Mouse (Mus musculus) heart, embryonic 10.5 days (tissue): Measurements from ENCODE around the gene Zic1. TPM values are rescaled to one million over a fixed set of nuclear protein-coding genes. Genes with fewer than 3 reads are reported as not detected.

ENCODE experiments used
- DNase-seq: peaks from one replicate; pipeline ENCODE4 v3.0.0-alpha.2; 2017; ENCODE audit warnings: low spot score
- H3K27ac ChIP-seq: fragments of 300-500 bp; sonication (generic); 2 replicates; pipeline ENCODE4 v1.5.1; 2016; ENCODE audit warnings: mild to moderate bottlenecking
- H3K27me3 ChIP-seq: fragments of 300-500 bp; sonication (generic); 2 replicates; pipeline ENCODE4 v1.6.1; 2016; ENCODE audit warnings: mild to moderate bottlenecking; ENCODE audit not compliant: poor library complexity, insufficient read depth, severe bottlenecking
- H3K36me3 ChIP-seq: fragments of 300-500 bp; sonication (generic); 2 replicates; pipeline ENCODE4 v1.6.1; 2016; ENCODE audit warnings: mild to moderate bottlenecking, moderate library complexity
- H3K4me1 ChIP-seq: fragments of 300-500 bp; sonication (generic); 2 replicates; pipeline ENCODE4 v1.6.1; 2016; ENCODE audit warnings: mild to moderate bottlenecking
- H3K4me3 ChIP-seq: fragments of 300-500 bp; sonication (generic); 2 replicates; pipeline ENCODE4 v1.5.1; 2016; ENCODE audit warnings: mild to moderate bottlenecking, moderate library complexity
- H3K9me3 ChIP-seq: fragments of 300-500 bp; sonication (generic); 2 replicates; pipeline ENCODE4 v1.6.1; 2016; ENCODE audit warnings: mild to moderate bottlenecking, moderate library complexity
- WGBS: fragments of 180-500 bp; shearing (Covaris S2); methylation state at CpG from one replicate; pipeline ENCODE4 v1.1.7; 2016; 5-methylcytosine and 5-hydroxymethylcytosine counted together
- polyA plus RNA-seq: library from polyadenylated mRNA; unstranded; fragments of >200 nt; fragmentation: Nextera tagmentation; extraction: Ambion mirVana; gene quantifications from 2 replicates; pipeline ENCODE4 v1.2.1, GENCODE M21; 2016

Zic1 gene
- polyA plus RNA-seq, 1 experiment from 2014 or later = not detected

DNA sequence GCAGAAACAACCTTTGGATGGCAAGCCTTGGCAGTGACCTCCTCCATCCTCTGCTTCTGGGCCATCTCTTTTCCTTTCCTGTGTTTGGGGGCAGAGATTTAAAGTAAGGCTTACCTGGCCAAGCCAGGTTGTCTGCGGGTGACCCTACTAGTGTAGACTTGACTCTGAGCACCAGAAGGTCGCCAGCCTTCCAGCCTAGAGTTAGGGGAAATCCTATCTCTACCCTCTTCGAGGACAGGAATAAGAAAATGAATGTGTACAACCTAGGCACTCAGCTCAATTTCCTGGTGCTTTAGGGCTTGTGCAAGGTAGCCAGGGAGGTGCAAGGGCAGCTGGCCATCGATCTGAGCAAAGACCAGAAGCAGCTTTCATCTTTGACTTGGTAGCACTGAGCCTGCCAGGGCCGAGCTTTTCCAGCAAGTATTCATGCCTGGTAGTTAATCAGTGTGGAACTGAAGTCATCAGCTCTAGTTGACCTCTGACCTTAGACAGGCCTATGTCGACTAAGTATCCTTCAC, 4.6 kb upstream of the Zic1 start:
- H3K9me3 ChIP-seq = no peaks in the 10 kb centered on the region
- H3K4me3 ChIP-seq = no peak overlapping the region
- H3K27ac ChIP-seq = no peak overlapping the region
- DNase-seq = no peak
- H3K27me3 ChIP-seq = peaks cover 97% of the 10 kb centered on the region
- H3K4me1 ChIP-seq = peaks cover 4% of the 10 kb centered on the region; the same call in 1 of the 2 replicates
- 13% methylated on average over 6 of the region's 6 CpGs for WGBS
- no peaks in the 10 kb centered on the region for H3K36me3 ChIP-seq

DNA sequence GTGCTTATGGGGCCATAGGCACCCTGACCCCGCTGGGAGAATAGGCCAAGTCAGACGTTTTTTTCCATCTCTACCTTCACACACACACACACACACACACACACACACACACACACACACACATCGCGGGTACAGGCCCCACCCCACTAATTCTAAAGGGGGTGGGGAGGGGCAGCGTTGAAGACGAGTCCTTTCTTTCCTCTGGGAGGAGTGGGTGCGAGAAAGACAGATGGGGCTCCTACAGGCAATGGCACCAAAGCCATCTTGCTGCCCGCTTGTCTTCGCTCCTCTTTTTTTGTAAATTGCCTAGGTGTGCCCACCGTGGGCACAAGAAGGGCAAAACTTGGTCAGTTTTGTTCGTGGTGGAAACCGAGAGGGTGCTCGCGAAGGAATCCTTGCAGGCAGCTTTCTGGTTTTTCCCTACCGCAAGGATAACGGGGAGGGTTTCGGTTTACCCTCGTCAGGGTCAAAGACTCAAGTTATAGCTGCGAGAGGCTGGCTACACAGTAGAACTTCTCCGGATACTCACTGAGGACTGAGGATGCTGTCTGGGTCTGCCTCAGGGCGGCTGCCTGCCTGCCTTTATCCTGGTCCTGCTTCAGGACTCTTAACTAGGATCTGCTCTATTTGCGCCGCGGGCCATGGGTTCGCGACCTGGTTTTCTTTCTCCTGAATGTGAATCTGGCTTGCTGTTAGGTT, 3.8 kb upstream of the Zic1 start:
- no peak overlapping the region for H3K27ac ChIP-seq
- peaks cover 97% of the 10 kb centered on the region for H3K27me3 ChIP-seq
- H3K4me1 ChIP-seq = peaks cover 12% of the 10 kb centered on the region
- 2% methylated on average over 26 of the region's 26 CpGs for WGBS
- H3K36me3 ChIP-seq = no peaks in the 10 kb centered on the region
- H3K9me3 ChIP-seq = no peaks in the 10 kb centered on the region
- DNase-seq = peak; percentile 75
- no peak overlapping the region for H3K4me3 ChIP-seq

DNA sequence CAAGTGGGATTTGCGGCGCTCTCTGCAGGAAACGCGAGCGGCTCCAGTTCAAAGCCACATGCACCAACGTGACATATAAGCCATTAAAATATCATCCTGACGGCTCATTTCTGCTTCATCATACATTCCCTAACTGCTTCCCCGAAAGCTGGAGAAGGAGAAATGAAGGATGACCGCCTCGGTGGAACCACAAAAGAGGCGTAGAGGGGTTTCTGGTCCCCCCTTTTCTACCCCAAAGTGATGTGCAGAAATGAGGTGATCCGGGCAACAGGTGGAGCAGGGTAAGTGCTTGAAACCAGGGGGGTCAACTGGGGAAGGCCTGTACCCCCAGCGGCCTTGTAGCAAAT, 3.3 kb upstream of the Zic1 start:
- no peak overlapping the region for H3K4me3 ChIP-seq

DNA sequence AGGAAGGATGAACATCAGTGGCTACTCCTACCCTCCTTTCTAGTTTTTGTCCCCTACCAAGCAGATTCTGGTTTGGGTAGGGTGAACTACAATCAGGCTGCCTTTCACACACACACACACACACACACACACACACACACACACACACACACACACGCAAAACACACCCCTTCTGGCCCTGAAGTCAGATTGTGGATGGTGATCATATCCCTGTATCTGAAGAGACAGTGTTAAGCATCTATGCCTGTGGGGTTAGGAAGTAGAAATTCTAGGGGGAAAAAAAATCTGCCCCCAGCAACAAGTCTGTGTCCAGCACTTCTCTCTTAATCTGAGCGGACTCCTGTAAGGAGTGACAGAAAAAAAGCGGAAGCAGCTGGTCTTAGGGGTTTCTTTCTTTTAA, 2.5 kb upstream of the Zic1 start:
- peaks cover 15% of the 10 kb centered on the region for H3K4me1 ChIP-seq
- H3K27me3 ChIP-seq = peaks cover 97% of the 10 kb centered on the region
- H3K36me3 ChIP-seq = no peaks in the 10 kb centered on the region
- H3K9me3 ChIP-seq = no peaks in the 10 kb centered on the region
- DNase-seq = peak; percentile 54
- H3K4me3 ChIP-seq = no peak overlapping the region
- WGBS = 1% methylated on average over 3 of the region's 3 CpGs
- no peak overlapping the region for H3K27ac ChIP-seq

More for the DNA sequence above, 3.3 kb upstream of the Zic1 start:
- Histone ChIP-seq H3K4me1 (peaks cover 15% of the 10 kb centered on the region), H3K36me3 (no peaks in the 10 kb centered on the region), H3K27ac (no peak overlapping the region), H3K27me3 (peaks cover 97% of the 10 kb centered on the region), H3K9me3 (no peaks in the 10 kb centered on the region)
- WGBS = 5% methylated on average over 13 of the region's 13 CpGs
- DNase-seq = no peak

DNA sequence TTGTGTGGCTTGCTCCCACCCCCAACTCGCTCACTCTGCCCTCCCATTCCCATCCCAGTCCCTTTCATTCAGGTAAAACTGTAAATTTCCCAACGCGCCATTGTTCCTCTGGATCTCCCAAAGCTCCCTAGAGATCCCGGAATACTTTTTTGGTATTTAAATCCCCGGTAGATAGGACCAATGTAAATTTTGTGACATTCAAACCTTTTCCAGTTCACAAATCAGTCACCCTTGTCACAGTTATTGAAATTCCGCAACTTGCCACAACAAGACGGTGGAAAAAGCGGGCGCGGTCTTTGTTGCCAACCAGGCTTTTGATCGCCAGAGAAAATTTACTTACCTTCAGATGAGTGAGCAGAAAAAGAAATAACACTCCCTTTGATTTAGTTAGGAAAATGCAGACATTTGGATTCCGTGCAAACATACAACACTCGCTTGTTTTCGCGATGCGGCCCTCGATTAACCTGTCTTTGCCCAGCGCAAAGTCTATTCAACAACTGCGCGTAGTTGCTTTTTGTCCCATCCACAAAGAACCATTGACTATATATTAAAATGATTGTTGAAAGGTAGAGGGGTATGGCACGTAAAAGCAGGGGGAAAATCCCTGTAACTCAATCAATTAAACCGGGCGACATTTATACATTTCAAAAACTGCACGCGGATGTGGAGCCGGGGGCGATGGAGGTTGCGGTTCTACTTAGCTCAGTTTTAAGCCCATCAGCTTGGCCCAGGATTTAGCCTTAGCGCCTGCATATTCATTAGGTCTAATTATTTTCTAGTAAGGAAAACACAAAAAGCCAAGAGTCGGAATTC, 1.6 kb upstream of the Zic1 start:
- Histone ChIP-seq H3K27me3 (peaks cover 97% of the 10 kb centered on the region), H3K27ac (no peak overlapping the region), H3K4me1 (peaks cover 16% of the 10 kb centered on the region), H3K4me3 (no peak overlapping the region), H3K9me3 (no peaks in the 10 kb centered on the region), H3K36me3 (no peaks in the 10 kb centered on the region)
- 2% methylated on average over 30 of the region's 30 CpGs for WGBS
- DNase-seq = peak; percentile 66

DNA sequence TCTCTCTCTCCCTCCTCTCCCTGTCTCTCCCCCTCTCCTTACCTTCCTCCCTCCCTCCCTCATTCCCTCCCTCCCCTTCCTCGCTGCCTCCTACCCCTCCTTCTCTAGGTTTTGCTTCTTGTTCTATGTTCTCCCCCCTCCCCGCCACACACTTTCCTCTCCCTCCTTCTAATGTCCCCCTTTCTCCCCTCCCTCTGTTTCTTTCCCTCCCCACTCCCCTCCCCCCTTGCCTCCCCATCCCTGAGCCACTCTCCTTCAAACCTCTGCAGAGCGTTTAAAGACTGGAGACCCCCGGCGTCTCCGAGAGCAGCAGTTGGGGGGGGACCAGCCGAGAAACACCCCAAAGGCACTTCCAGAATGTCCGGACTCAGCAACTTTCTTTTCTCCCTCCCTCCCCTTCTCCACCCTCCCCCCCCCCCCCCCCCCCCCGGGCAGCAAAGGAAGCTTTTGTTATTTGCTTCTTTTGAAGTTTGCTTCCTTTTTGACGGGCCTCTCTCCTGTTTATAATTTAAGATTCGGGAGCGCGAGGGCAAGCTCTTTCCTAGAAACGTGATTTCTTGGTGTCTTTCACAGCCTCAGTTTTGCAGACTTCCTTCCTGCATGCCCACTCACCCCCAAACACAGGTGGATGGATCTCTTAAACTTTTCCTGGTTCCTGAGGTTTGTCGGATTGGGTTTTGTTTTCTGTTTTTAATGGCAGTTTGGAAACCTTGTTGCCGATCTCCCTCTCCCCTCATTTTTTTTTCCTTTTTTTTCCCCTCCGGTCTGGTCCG, 802 bp upstream of the Zic1 start:
- WGBS = 1% methylated on average over 16 of the region's 18 CpGs
- peak; percentile 67 for DNase-seq
- H3K4me3 ChIP-seq = no peak overlapping the region

DNA sequence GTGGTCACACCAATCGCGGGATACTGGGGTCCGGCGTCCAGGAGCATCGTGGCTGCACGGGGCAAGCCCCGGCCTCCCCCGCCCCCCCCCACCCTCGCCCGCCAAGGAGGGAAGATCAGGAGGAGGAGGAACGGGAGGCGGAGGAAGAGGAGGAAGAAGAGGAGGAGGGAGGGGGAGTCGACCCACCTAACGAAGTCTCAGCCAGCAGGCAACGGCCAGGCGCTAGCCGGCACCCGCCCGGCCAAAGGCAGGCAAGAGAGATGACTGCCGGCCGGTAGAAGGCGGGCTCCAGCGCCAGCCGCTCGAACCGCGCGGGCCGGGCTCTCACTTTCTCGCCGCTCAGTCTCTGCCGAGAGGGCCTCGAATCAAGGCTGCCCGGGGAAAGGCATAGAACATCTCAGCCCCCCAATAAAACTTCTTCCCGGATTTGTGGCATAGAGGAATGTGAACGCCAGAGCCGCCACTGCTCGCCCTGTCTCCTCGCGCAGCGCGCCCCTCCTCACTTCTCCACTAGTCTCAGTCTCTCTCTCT, 574 bp downstream of the Zic1 start:
- under 1% methylated on average over 41 of the region's 42 CpGs for whole genome bisulfite sequencing
- peaks cover 24% of the 10 kb centered on the region for H3K4me1 ChIP-seq
- DNase-seq = peak; percentile 74
- peak overlapping the region; percentile 50 for H3K4me3 ChIP-seq
- no peak overlapping the region for H3K27ac ChIP-seq
- H3K36me3 ChIP-seq = no peaks in the 10 kb centered on the region
- H3K9me3 ChIP-seq = no peaks in the 10 kb centered on the region
- H3K27me3 ChIP-seq = peaks cover 97% of the 10 kb centered on the region

More for the DNA sequence above, 802 bp upstream of the Zic1 start:
- H3K27ac ChIP-seq = no peak overlapping the region
- no peaks in the 10 kb centered on the region for H3K9me3 ChIP-seq
- no peaks in the 10 kb centered on the region for H3K36me3 ChIP-seq
- peaks cover 97% of the 10 kb centered on the region for H3K27me3 ChIP-seq
- peaks cover 24% of the 10 kb centered on the region for H3K4me1 ChIP-seq

DNA sequence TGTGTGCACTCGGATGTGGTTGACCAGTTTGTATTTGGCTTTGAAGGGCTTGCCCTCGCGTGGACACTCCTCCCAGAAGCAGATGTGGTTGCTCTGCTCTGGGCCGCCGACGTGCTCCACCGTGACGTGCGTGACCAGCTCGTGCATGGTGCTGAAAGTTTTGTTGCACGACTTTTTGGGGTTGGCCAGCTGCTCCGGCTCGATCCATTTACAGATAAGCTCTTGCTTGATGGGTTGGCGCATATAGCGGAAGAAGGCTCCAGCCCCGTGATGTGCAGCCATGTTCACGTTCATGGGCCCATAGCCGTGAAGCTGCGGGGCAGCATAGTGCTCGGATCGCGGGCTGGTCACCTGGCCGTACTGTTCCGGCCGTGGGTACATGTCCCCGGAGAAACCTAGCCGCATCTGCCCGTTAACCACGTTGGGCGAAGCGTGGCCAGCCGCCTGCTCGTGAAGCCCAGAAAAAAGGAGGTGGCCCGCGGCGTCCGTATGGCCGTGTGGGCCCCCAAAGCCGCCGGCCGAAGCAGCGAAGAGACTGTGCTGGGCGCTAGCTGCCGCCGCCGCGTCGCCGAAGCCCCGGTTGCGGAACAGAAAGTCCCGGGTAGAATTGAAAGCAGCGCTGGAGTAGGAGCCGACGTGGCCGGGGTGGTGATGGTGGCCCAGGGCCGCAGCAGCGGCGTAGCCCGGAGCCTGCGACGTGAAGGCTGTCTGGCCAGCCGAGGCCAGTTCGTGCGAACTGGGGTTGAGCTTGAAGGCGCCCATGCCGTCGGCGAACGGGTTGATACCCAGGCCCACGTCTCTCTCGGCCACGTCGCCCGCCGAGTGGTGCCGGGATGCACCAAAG, 1.3 kb downstream of the Zic1 start:
- H3K4me3 ChIP-seq = peak overlapping the region; percentile 50
- no peaks in the 10 kb centered on the region for H3K36me3 ChIP-seq
- no peaks in the 10 kb centered on the region for H3K9me3 ChIP-seq
- under 1% methylated on average over 77 of the region's 77 CpGs for WGBS
- H3K27ac ChIP-seq = no peak overlapping the region
- peak; percentile 78 for DNase-seq
- peaks cover 24% of the 10 kb centered on the region for H3K4me1 ChIP-seq
- H3K27me3 ChIP-seq = peaks cover 96% of the 10 kb centered on the region

DNA sequence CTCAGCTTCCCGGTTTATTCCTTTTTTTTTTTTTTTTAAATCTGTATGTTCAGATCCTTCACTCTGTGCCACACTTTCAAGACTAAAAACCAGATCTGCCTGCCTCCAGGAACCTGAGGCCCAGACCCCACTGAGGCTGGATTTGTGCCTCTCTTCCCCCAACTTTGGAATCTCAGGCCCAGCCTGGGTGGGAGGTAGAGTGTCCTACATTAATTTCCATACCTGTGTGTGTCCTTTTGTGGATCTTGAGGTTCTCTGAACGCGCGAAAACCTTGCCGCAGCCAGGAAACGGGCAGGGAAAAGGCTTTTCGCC, 1.8 kb downstream of the Zic1 start:
- Histone ChIP-seq H3K27ac (no peak overlapping the region), H3K4me1 (peaks cover 24% of the 10 kb centered on the region), H3K36me3 (no peaks in the 10 kb centered on the region), H3K4me3 (no peak overlapping the region), H3K9me3 (no peaks in the 10 kb centered on the region), H3K27me3 (peaks cover 96% of the 10 kb centered on the region)
- DNase-seq = peak; percentile 56
- 1% methylated on average over 7 of the region's 7 CpGs for WGBS

DNA sequence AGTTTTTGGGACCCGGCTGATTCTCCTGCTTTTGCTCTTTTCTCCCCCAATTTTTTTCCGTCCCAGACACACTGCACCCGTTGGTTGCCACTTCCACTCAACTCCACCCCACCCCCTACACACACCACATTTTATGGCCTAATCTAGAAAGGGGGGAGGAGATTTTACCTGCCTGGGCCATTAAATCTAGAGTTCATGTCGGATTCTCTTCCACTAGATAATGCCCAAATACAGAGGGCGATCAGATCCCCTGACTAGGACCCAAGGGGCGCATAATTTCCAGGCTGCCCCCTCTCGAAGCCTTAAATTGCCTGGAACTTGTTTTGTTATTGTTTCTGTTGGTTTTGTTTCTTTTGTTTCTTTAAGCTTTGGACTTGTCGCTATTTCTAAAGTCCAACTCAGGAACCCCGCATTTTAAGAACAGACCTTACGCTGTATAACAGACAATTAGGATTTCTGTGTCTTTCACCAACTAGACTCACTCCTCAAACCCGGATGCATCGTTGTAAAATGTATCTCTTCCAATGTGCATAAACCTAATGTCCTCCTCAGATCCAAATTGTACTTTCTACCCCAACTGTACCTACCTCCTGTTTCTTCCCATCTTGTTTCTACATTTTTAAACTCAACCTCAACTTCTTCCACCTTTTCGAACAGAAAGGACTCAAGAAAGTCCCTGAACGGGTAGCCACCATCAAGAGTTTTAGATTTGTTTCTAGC, 2.4 kb downstream of the Zic1 start:
- DNase-seq = peak; percentile 68
- Histone ChIP-seq H3K36me3 (no peaks in the 10 kb centered on the region), H3K4me1 (peaks cover 24% of the 10 kb centered on the region), H3K27me3 (peaks cover 96% of the 10 kb centered on the region), H3K4me3 (no peak overlapping the region), H3K9me3 (no peaks in the 10 kb centered on the region), H3K27ac (no peak overlapping the region)
- WGBS = 4% methylated on average over 14 of the region's 14 CpGs

DNA sequence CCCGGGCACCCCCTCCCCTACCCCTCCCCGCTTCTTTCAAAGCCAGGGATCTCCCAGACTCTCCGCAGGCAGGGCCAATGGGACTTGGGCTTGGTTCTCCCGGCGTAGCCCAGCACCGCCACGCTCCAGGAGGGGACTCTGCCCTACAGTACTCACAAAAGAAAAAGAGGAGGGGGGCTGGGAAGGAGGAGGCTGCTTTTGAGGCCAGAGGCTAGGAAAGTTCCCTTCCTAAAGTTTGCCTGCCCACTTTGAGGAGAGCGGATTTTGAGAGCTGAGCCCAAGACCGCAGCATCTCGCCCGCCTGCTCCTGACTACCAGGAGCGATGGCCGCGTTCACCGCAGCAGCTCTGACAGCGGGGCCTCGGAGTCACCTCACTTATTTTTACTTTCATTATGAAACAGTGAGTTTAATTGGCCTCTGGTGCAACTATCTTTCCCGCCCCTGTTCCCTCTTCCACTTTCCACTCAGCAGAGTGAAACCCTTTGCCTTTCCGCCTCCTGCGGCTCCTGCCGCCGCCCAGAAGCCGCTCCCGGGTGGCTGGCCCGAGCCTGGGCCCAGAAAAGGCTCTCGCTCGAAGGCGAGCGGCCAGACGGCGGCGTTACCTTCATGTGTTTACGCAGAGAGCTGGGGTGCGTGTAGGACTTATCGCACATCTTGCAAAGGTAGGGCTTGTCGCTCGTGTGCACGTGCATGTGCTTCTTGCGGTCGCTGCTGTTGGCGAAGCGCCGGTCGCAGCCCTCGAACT, 3.6 kb downstream of the Zic1 start, which contains the start of gene Zic4:
Gene Zic4, plus strand, starts transcription at position 558 of the 746 bp plus-strand sequence.
- Histone ChIP-seq H3K4me3 (peak within 1 kb of the TSS; percentile 51), H3K9me3 (no peaks in the 10 kb centered on the region), H3K36me3 (no peaks in the 10 kb centered on the region), H3K27ac (no peak within 1 kb of the TSS), H3K4me1 (peaks cover 24% of the 10 kb centered on the region), H3K27me3 (peaks cover 99% of the 10 kb centered on the region)
- under 1% methylated on average over 45 of the region's 45 CpGs for WGBS
- peak; percentile 80 for DNase-seq
